Mouse (Mus musculus): ENCODE measurements around the gene Pmfbp1.

DNA sequence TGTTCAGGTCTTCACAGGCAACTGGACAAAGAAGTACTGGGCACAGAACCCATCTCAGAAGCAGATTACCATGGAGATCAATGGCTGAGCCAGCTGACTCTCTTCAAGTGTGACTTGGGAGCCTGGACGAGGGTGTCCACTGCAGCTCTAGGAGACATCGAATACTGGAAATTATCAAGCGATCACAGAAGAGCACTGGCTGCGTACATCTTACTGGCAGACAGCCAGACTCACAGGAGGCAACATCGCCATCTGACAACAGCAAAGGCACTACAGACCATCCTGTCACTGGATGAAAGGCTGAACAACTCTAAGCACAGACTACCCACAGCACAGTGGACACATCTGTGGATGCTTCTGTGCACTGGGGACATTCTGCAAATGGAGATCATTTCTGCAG is 98.3 kb downstream of the Pmfbp1 start:
- TF ChIP-seq EP300 (optimal IDR thresholded peaks at IDR 0.05) (no peak), CTCF (IDR thresholded peaks at IDR 0.05; ENCODE audit: low read depth) (no peak)
